Mouse (Mus musculus): Measurements from ENCODE around the gene Actrt2. TPM values are rescaled to one million over a fixed set of nuclear protein-coding genes. Genes with fewer than 3 reads are reported as not detected.

The Actrt2 gene
- total RNA-seq, 2 experiments from 2014 or later, result not detected

GRCm38 (mm10) chr4:154693348-154694015 is 25.8 kb upstream of the Actrt2 start:
- intact Hi-C loops (cut with DNase I), result no loop called here
- DNase-seq (ENCODE audit: low spot score in 2 of 2), result no peak

GRCm38 (mm10) chr4:154683068-154683752 is 15.5 kb upstream of the Actrt2 start:
- intact Hi-C loops (cut with DNase I), result no loop called here
- DNase-seq (ENCODE audit: low spot score in 2 of 2), result no peak

GRCm38 (mm10) chr4:154682311-154682710 is 14.6 kb upstream of the Actrt2 start:
- no peak for DNase-seq (ENCODE audit: low spot score in 2 of 2)
- intact Hi-C loops (cut with DNase I), result no loop called here

- no peak for DNase-seq (ENCODE audit: low spot score in 2 of 2)
- intact Hi-C loops (cut with DNase I), result no loop called here
Measured at GRCm38 (mm10) chr4:154675441-154676000, 7.9 kb upstream of the Actrt2 start.

GRCm38 (mm10) chr4:154674966-154675365 is 7.3 kb upstream of the Actrt2 start:
- intact Hi-C loops (cut with DNase I), result loop anchor here (5.0 kb wide), 2 partner anchors 223 to 343 kb away; no protein-coding TSS in a partner anchor
- DNase-seq (ENCODE audit: low spot score in 2 of 2), result no peak

- intact Hi-C loops (cut with DNase I), result loop anchor here (5.0 kb wide), 2 partner anchors 222 to 342 kb away; no protein-coding TSS in a partner anchor
- peak; percentile 35 to 44 for DNase-seq (ENCODE audit: low spot score in 2 of 2)
Measured at GRCm38 (mm10) chr4:154674541-154674940, 6.9 kb upstream of the Actrt2 start.

GRCm38 (mm10) chr4:154673986-154674385 is 6.3 kb upstream of the Actrt2 start:
- intact Hi-C loops (cut with DNase I), result loop anchor here (5.0 kb wide), 2 partner anchors 222 to 342 kb away; no protein-coding TSS in a partner anchor

GRCm38 (mm10) chr4:154672027-154672426 is 4.4 kb upstream of the Actrt2 start:
- no peak for DNase-seq (ENCODE audit: low spot score in 2 of 2)
- intact Hi-C loops (cut with DNase I), result loop anchor here (5.0 kb wide), 2 partner anchors 220 to 340 kb away; no protein-coding TSS in a partner anchor

More at GRCm38 (mm10) chr4:154673986-154674385, 6.3 kb upstream of the Actrt2 start:
- DNase-seq (ENCODE audit: low spot score in 2 of 2), result no peak

GRCm38 (mm10) chr4:154671232-154671912 is 3.7 kb upstream of the Actrt2 start:
- intact Hi-C loops (cut with DNase I), result loop anchor here (5.0 kb wide), 2 partner anchors 219 to 339 kb away; no protein-coding TSS in a partner anchor
- no peak for DNase-seq (ENCODE audit: low spot score in 2 of 2)

GRCm38 (mm10) chr4:154662681-154663215 is 4.9 kb downstream of the Actrt2 start:
- intact Hi-C loops (cut with DNase I), result no loop called here
- DNase-seq (ENCODE audit: low spot score in 2 of 2), result no peak

- DNase-seq (ENCODE audit: low spot score in 2 of 2), result no peak
- intact Hi-C loops (cut with DNase I), result no loop called here
Measured at GRCm38 (mm10) chr4:154661256-154661655, 6.4 kb downstream of the Actrt2 start.

GRCm38 (mm10) chr4:154660025-154660424 is 7.6 kb downstream of the Actrt2 start:
- intact Hi-C loops (cut with DNase I), result no loop called here
- no peak for DNase-seq (ENCODE audit: low spot score in 2 of 2)

GRCm38 (mm10) chr4:154655134-154655910 is 12.3 kb downstream of the Actrt2 start:
- intact Hi-C loops (cut with DNase I), result no loop called here
- DNase-seq (ENCODE audit: low spot score in 2 of 2), result peak in 1 of 2 experiments; percentile 36

GRCm38 (mm10) chr4:154652494-154652893 is 15.2 kb downstream of the Actrt2 start:
- intact Hi-C loops (cut with DNase I), result no loop called here
- no peak for DNase-seq (ENCODE audit: low spot score in 2 of 2)

GRCm38 (mm10) chr4:154649083-154649747 is 18.5 kb downstream of the Actrt2 start:
- DNase-seq (ENCODE audit: low spot score in 2 of 2), result peak; percentile 26 to 49
- intact Hi-C loops (cut with DNase I), result no loop called here

GRCm38 (mm10) chr4:154642496-154642895 is 25.2 kb downstream of the Actrt2 start:
- intact Hi-C loops (cut with DNase I), result loop anchor here (5.0 kb wide), 1 partner anchor 275 kb away; no protein-coding TSS in a partner anchor
- DNase-seq (ENCODE audit: low spot score in 2 of 2), result no peak

- intact Hi-C loops (cut with DNase I), result loop anchor here (5.0 kb wide), 1 partner anchor 276 kb away; no protein-coding TSS in a partner anchor
- no peak for DNase-seq (ENCODE audit: low spot score in 2 of 2)
Measured at GRCm38 (mm10) chr4:154641296-154642110, 26.2 kb downstream of the Actrt2 start.
